Mouse (Mus musculus) mesoderm, embryonic 11.5 days (tissue): ENCODE results near the gene Mcemp1.

Experiments
- DNase-seq: peaks from one replicate; pipeline ENCODE4 v3.0.0-alpha.2; 2012; ENCODE audit warnings: low read depth, low spot score

Gene Mcemp1

DNA sequence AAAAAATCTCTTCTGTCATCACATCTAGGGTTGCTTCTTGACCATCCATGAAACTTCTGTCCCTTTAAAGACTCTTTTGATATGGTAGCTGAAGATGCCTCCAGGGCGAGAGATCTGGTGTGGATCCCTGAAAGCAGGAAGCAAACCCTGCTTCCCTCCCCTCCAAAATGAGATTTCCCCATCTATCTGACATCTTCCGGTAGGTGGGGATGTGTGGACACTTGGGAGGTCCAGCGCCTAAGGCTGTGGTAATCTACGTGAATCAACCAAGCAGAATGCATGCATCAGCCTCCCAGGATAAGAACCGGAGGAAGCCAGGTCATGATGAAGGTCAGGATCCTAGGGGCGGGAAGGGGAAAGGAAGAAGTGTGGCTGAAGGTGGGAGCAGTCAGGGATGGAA, at the start of gene Mcemp1:
Gene Mcemp1 (plus strand): TSS at position 248 of the 400 bp plus-strand sequence.
- no peak for DNase-seq

DNA sequence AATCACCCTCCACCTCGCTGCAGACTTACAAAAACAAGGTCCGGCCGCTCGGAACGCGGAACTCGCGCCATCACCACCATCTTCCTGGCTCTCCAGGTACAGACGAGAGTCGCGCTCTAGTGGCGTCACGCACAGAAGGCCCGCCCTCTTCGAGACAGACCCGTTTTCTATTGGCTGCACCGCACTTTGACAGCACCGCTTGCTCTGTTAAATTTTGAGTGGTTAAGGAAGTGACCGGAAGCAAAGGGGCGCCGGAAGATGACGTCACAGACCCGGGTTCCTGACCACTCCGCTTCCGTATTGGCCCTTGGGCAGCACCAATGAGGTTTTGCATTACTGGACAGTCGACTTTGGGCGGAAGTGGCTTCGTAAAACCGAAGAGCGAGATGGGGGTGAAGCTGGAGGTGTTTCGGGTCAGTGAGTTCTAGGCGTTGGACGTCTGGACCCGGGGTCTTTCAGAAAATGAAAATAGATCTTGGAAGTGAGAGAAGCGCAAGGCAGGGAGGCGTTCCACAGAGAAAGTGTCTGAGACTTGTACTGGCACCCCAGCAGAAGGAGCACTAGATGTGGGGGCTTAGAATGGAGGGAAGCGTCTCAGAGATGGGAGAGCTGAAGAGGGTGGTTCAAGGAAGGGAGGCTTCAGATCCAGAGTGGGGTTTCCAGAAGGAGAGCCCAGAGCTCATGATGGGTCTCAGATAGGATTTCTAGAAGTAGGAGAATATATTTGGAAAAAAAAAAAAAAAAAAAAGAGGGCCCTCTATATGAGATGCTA, 44.2 kb upstream of the Mcemp1 start, which contains the start of the genes Xab2 and Pet100:
Gene Xab2 (minus strand): TSS at position 118 of the 772 bp plus-strand sequence.
Gene Pet100 (plus strand): TSS at position 350 of the 772 bp plus-strand sequence.
- DNase-seq: peak; percentile 100

DNA sequence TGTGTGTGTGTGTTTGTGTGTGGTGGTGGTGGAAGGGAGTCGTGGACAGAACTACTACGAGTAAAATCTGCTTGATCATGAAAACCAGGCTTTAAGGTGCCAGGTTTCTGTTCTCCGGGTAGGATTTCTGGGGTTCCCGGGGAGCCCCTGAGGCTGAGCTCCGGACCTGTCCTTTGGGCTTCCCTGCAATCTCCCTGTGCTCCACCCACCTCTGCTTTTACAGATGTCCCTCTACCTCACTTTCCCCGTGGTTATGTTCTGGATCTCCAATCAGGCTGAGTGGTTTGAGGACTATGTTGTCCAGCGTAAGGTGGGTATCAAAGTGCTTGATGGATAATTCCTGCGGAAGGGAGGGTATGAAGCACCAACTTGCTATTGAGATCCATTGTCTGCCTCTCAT, 43.4 kb upstream of the Mcemp1 start:
- DNase-seq: no peak

DNA sequence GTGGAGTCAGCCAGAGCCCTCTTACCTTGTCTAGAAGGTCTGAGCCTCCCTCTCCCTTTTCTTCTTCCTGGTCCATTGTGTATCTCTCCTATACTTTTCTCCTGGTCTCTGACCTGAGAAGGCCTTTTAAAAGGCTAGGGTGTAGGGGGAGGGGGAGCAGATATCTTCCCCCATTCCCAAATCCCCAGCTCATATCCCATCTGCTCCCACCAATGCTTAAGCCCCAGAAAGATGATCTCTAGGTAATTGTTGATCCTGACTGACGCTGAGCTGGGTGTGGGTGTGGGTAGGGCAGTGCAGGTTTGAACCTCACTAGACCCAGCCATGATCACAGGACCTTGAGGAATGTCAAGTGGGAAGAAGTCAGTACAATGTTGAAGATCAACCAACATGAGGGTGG, 40.1 kb upstream of the Mcemp1 start, which contains the start of gene Pcp2:
Gene Pcp2 (minus strand): TSS at position 101 of the 400 bp plus-strand sequence.
- no peak for DNase-seq

DNA sequence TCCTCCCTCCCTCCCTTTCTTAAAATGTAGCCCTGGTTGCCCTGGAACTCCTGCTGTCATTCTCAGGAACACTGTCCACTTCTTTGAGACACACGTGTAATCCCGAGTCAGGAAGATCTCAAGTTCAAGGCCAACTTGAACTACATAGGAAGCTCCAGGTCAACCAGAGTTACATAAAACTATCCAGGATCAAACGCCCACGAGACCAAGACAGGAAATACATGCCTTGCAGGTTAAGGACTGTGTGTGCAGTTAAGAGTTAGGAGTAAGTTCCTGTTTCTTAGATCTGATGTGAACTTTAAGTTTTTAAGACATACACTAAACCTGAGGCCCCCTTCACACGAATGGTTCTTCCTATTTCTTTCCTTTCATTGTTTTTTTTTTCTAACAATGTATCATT, 38.6 kb upstream of the Mcemp1 start:
- DNase-seq: no peak

DNA sequence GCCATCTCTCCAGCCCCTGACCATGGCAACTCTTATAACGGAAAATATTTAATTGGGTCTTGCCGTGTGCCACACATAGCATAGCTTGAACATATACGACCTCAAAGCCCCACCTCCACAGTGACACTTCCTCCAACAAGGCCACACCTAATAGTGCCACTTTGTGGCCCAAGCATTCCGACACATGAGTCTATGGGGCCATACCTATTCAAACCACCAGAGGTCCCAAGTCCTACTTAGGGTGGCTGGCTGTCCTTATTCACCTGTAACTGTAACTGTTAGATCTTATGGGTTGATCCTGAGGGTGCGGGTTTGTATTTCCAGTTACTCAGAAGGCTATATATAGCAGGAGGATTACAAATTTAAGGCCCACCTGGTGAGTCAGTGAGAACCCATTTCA, 37.5 kb upstream of the Mcemp1 start:
- peak; percentile 24 for DNase-seq

DNA sequence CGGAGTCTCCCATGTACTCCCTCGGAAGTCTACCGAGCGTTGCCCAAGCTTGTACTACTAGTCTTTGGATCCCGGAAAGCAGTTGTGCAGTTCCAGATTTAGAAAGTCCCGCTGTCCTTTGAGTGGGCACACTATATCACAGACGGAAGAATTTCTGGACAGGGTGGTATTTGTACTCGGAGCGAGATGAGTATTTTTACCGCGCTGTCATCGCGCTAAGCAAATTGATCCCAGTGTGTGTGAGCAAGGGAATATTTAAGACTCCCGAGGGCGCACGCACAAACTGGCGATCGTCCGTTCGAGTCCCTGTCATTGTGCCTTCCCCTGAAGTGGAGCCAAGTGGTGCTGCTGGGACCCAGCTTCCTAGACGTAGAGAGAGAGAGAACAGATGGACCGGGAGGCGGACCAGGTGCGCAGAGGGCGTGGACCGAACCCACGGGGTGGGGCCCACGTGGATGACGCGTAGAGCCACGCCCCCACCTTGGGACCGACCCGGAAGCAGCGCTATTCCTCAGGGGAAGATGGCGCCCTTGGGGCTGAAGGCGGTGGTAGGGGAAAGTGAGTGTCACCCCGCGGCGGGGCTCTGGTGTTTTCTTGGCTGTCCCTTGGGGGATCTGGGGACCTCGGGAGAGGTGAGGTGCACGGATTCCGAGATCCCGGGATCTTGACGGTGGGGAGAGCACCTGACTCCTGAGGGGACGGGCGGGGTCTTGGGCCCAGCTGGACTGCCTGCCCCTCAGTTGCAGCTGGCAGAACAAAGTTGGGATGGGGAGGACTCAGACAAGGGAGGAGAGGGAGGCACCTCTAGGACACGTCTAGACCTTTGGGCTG, 34.7 kb upstream of the Mcemp1 start, which contains the start of gene Stxbp2:
Gene Stxbp2 (plus strand): TSS at position 309 of the 831 bp plus-strand sequence.
- DNase-seq: peak; percentile 68

DNA sequence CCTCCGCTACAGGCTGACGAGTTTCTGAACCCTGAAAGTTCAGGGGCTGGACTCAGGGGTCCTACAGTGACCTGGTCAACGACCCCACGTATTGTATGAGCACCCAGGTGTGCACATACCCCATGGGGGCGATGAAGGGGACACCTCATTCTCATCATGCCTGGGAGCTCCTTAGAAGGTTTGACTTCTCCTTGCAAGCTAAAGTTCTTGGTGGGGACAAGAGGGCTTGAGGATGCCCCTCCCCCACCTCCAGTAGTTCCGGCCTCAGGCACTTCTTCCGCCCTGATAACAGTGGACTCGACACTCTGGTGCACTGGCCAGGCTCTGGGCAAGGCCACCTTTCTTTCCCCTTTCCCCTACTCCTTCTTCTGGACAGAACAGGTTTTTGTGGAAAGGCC, 34.1 kb upstream of the Mcemp1 start:
- DNase-seq: no peak

DNA sequence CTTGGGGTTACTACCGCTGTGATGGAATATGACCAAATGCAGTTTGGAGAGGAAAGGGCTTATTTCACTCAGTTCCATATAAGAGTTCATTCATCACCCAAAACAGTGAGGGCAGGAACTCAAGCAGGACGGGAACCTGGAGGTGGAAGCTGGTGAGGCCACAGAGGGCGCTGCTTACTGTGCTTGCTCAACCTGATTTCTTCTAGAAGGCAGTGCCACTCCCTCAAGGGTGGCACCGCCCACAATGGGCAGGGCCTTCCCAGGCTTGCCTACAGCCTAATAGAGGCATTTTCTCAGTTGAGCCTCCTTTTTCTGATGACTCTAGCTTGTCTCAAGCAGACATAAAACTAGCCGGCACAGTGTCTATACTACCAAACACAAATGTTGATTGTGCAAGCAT, 19.8 kb upstream of the Mcemp1 start:
- no peak for DNase-seq

DNA sequence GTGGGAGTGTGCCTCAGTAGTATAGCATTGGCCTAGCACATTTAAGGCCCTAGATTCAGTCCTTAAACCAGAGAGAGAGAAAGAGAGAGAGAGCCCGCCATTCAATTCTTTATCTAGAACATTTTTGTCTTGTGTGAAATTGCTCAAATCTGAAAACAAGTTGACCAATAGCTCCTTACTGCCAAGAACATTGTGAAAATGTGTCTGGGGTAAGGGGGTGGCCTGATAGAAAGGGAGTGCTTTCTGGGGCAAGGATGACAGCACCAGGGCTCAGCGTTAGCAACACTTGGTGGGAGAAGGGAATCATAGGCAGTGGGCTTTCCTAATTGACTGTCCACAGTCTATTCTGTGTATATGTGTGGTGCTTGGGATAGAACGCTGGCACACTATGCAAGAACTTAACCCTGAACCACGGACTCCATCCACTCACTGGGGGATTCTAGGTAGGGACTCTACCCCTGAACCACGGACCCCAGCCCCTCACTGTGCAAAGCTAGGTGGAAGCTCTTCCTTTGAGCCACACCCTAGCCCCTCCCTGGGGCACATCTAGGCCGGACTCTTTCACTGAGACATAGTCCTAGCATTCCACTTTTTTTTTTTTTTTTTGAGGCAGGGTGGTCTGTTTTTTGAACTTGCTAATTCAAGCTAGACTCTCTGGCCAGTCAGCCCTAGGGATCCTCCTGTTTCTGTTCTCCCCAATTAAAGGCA, 18.6 kb upstream of the Mcemp1 start:
- DNase-seq: no peak

DNA sequence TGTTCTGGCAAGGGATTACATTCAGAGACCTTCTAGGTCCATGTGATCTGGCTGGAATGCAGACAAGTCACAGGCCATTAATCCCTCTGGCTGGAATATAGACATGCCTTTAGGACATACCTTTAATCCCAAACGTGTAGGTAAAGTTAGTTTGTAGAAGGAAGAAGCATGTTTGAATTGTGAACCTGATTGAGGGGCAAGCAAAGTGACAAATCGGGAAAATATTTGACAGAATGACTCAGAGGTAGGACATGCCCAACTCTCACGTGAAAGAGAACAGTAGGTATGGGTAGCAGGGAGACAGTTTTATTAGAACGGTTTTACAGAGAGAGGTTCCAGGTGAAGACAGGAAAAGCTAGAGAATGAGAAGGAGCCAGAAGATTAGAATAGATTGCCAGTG, 18.0 kb upstream of the Mcemp1 start:
- no peak for DNase-seq

DNA sequence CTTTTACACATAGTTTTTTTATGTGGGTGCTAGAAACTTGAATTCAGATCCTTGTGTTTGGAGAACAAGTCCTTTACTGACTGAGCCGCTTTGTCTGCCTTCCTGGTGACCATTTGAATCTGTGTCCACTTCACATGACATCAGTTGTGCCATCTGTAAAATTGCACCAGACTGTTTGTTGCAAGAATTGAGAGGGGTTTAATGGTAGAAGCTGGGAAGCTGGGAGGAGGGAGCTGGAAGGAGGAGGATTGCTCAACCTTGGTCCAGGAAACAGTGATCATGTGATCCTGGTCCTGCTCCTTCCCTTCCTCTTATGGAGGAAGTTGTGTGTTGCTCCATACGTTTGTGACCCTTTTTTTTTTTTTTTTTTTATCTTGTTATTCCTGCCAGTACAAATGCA, 17.3 kb upstream of the Mcemp1 start:
- DNase-seq: no peak

DNA sequence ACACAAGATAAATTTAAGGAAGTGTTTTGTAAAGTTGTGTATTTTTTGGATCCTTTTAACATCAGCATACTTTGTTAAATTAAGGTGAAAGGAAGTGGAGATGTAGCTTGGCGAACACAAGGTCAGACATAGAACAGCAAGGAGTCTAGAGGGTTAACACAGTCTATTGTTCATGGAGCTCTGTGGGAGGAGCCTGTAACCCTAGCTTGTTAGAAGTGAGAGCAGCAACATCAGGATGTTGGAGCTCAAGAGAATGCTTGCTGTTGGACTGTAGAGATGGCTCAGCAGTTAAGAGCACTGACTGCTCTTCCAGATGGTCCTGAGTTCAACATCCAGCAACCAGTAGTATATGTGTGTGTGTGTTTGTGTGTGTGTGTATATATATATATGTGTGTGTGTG, 16.6 kb upstream of the Mcemp1 start:
- peak; percentile 28 for DNase-seq

DNA sequence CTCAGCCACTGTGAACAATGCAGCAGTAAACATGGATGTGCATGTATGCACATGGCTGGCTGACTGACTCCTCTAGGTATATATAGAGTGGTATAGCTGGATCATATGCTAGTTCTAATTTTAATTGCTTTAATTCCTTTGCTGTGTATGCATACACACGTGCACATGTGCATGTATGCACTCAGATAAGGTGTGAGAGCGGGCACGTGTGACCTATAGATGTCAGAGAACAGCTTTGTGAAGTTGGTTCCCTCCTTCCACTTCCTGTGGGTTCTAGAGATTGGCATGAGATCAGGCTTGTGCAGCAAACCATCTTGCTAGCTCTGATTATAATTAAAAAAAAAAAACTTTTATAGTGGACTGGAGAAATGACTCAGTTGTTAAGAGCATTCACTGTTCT, 12.7 kb upstream of the Mcemp1 start:
- DNase-seq: no peak

DNA sequence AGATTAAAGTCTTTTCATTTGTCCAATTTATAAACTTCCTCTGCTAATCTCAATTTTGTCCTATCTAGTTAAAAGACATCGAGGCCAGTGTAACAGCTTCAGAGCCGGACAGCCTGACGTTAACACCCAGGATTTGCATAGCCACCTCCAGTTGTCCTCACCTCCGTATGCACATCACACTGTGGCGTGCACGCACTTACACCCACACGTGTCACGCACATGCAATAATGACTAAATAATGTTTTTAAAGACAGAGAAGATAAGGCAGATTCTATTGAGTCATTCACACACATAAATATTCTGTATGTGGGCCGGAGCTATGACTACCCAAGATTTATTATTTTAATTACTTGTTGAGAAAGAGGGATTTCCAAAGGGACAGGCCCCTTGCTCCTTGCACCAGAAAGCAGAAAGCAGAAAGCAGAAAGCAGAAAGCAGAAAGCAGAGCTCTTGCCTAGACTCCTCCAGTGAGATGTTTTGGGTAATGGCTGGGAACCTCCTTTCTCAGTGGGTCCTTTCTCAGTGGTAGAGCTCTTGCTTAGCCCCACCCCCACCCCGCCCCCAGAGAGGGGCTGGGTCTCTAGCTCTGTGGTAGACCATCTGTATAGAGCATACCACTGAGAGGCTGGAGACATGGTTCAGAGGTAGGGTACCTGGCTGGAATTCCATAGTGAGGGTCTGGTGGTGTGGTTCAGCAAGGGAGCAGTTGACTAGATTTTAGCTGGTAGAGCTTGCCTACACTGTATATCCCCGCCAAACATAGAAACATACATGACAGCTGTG, 10.6 kb upstream of the Mcemp1 start:
- DNase-seq: no peak

DNA sequence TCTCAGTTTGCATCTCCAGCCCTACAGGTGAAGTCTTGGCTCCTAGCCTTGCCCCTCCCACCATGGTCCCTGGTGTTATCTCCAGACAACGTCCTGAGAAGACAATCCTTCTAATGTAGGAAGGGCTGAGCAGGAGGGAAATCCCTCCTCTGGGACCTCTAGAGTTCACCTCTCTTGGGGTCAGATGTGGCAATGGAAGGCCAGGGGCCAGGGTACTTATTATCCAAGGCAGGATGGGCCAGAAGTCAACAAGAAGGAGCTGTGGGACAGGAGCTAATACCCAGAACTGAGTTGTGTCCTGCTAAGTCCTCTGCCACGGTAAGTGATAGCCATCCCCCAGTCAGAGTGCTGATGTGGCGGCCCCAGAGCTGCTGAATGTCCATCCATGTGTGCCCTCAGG, 10.0 kb upstream of the Mcemp1 start, which contains the start of gene Retn:
Gene Retn (plus strand): TSS at position 245 of the 400 bp plus-strand sequence.
- no peak for DNase-seq

DNA sequence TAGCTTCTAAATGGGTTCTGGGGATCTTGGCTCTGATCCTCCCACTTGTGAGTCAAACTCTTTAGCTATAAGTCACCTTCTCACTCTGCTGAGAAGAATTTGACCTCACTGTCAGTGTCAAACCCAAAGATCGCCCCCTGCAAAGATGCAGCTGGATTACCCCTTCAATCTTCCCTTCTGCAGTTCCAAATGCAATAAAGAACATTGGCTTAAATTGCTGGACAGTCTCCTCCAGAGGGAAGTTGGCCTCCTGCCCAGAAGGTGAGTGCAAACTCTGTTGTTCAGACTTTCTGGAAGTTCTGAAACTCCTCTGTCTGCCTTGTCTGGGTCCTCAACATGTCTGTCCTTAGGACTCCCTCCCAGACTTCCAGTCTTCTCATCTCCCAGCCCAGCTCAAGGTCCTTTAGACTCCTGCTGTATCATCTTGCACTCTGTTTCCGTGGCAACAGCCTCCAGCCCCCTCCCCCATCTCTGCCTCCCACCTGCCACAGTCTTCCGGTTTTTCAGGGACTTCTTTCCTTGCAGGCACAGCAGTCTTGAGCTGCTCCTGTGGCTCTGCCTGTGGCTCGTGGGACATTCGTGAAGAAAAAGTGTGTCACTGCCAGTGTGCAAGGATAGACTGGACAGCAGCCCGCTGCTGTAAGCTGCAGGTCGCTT, 8.7 kb upstream of the Mcemp1 start:
- DNase-seq: peak; percentile 17

DNA sequence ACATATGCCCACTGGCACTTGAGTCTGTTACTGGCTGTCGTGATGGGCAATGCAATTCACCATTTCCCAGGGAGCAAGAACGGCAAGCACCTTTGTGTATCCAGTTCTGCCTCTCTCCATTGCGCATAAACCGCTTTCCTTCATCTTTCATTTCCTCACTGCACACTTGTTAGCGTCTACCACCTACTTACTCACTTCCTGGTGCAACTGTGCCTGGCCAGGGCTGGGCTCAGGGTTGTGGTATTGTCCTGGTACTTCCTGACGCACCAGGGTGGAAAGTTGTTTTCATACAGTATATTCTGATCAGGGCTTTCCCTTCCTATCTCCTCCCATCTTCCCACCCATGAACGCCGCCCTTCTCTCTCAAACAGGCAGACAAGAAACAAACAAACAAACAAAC, 4.7 kb upstream of the Mcemp1 start:
- no peak for DNase-seq

DNA sequence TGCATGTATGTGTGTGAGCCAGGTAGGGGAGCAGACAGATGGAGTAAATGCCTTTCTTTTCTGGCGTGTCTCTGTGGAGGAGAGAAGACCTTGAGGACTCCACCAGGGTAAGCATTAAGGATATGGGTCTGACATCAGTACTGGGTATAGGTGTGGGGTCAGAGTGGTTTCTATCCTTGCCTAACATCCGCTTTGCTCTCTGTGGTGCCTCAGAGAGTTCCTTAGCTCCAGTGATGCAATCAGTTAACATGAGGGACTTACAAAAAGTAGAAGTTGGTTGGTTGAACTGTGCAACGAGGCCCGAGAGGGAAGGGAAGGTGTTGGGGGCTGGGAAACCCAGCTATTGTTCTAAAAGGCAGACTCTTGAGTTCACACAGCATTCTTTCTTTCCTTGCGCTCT, 1.1 kb upstream of the Mcemp1 start:
- DNase-seq: no peak

DNA sequence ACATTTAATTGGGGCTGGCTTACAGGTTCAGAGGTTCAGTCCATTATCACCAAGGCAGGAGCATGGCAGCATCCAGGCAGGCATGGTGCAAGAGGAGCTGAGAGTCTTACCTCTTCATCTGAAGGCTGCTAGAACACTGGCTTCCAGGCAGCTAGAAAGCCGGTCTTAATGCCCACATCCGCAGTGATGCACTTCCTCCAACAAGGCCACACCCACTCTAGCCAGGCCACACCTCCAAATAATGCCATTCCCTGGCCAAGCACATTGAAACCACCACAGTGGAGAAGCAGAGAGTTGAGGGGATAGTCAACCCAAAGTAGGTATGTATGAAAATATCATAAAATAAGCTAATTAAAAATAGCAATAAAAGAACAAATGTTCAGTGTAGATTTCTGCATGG, 4.8 kb downstream of the Mcemp1 start:
- no peak for DNase-seq
